Mouse (Mus musculus): ENCODE results near the gene Gm21976.

The Gm21976 gene

DNA sequence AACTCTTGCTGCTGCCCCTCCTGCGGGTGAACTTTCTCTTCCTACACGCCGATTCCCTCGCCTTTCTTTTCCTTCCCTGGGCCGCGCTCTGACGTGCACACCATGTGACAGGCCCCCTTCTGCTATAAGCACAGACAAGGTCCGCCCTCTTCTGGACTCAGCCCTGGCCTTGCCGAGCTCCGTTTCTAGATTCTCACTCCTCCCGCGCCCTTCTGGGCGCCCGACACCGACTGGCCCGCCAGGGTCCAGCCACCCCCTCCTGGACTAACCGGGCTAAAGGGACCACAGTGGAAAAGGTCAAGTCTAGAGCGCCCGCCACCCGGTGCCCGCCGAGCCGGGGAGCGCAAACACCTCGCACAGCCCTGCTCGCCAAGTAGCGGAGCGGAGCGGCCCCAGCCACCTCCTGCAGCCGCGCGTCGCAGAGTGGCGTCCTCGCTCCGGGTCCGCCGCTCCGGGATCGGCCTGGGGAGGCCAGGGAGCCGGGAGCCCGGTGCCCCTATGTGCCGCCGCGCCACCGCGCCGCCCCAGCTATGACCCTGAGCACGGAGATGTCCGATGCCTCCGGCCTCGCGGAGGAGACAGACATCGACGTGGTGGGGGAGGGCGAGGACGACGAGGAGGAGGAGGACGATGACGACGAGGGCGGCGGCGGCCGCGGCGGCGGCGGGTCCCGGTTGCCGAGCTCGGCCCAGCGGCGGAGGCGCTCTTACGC lies 74.6 kb downstream of the Gm21976 start, which contains the start of gene Foxd1:
Foxd1 (plus strand) TSS at position 153 of the 712 bp plus-strand sequence.
- peak; percentile 89 for DNase-seq (ENCODE audit: low read depth, low spot score)

DNA sequence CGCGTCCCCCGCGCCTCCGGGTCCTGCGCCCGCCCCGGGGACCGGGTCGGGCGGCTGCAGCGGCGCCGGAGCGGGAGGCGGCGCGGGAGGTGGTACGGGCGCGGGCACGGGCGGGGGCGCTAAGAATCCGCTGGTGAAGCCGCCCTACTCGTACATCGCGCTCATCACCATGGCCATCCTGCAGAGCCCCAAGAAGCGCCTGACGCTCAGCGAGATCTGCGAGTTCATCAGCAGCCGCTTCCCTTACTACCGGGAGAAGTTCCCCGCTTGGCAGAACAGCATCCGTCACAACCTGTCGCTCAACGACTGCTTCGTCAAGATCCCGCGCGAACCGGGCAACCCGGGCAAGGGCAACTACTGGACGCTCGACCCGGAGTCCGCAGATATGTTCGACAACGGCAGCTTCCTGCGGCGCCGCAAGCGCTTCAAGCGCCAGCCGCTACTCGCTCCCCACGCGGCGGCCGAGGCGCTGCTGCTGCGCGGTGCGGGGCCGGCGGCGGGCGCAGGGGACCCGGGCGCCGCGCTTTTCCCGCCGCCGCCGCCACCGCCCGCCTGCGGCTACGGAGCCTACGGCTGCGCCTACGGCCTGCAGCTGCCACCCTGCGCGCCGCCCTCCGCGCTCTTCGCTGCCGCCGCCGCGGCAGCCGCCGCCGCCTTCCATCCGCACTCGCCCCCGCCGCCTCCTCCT lies 75.3 kb downstream of the Gm21976 start:
- DNase-seq (ENCODE audit: low read depth, low spot score) = peak; percentile 69

DNA sequence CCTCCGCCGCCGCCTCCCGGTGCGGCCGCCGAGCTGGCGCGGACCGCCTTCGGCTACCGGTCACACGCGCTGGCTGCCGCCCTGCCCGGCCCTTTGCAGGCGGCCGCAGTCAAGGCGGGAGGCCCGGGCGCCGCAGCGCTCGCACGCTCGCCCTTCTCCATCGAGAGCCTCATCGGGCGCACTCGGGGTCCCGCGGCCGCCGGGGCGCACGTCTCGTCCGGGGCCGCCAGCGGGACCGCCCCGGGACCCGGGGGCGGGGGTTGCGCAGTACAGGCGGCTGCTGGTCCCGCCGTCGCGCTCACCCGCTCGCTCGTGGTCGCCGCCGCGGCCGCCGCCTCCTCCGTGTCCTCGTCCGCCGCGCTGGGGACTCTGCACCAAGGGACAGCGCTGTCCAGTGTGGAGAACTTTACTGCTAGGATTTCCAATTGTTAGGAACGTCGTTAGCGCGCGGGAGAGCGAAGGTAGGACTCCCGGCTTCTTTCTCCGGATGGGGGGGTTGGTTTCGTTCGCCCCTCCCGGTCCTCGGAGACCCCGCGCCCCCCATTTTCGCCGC lies 75.9 kb downstream of the Gm21976 start:
- DNase-seq (ENCODE audit: low read depth, low spot score) = peak; percentile 37

DNA sequence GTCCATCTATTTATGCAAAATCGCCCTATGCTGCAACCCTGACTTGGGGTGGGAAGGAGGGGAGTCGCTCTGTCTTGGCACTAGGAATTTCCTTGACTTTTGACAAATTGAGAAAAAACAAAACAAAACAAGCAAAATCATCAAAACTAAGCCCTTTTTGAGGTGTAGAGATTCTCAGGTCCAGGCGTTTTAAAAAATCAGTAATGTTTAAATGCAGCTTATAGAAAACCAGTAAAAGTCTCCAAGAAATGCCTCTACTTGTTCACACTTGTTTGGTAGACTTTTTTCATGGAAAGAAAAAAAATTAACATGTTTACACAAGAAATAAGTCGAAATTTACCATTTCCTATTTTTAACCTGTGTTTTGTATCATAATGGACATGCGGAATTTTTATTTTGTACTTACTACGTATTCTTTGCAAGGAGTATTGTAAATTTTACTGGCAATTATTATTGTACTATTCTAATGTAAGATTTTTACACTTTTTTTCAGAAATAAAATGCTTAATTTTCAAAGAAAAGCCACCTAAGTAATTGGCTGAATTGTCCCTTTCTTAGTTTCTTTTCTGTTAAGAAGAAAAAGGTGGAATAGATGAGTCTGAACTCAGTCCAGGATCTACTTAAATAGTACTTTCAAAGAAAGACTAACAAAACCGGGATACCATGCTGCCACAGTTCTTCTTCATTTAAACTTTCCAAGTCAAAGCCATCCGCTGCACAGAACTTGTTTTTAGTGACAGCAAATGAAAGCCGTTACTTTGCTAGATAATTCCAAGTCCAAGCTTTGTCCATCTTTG lies 76.7 kb downstream of the Gm21976 start:
- no peak for DNase-seq (ENCODE audit: low read depth, low spot score)

Measured in ZHBTc4 (cell line).